In genomic region chr11:83439426-83440060, GRCm38 (mm10) we compare ENCODE assay signal across 8 mouse cellular contexts. TPM values are rescaled to one million over a fixed set of nuclear protein-coding genes. Genes with fewer than 3 reads are reported as not detected.
DNase-seq lines count a peak whose midpoint lies in the region; ATAC-seq lines count a peak whose summit lies in the region.

No protein-coding gene starts in this region.

- H3K4me1 ChIP-seq in liver, embryonic 11.5 days (replicated peaks; ENCODE audit: control insufficient read depth, insufficient read depth, low read length): peaks cover 9% of the 10 kb centered on the region
- no peaks in the 10 kb centered on the region for H3K4me1 ChIP-seq in embryonic facial prominence, embryonic 14.5 days (ENCODE audit: control insufficient read depth, insufficient read depth, low read length)
- H3K4me1 ChIP-seq in limb, embryonic 11.5 days (ENCODE audit: control insufficient read depth, insufficient read depth, low read length): no peaks in the 10 kb centered on the region
- no peaks in the 10 kb centered on the region; the same call in 1 of the 2 replicates for H3K4me1 ChIP-seq in neural tube, embryonic 12.5 days

- H3K4me2 ChIP-seq in liver, embryonic 11.5 days: peak overlapping the region; percentile 97
- peak overlapping the region; percentile 89 for H3K4me2 ChIP-seq in embryonic facial prominence, embryonic 14.5 days (ENCODE audit: low read depth, low read length)
- peak overlapping the region; percentile 75 for H3K4me2 ChIP-seq in limb, embryonic 11.5 days (ENCODE audit: low read depth, severe bottlenecking)
- H3K4me2 ChIP-seq in neural tube, embryonic 12.5 days (replicated peaks): peak overlapping the region; percentile 92

- peaks cover 46% of the 10 kb centered on the region for H3K27me3 ChIP-seq in liver, embryonic 11.5 days (replicated peaks; ENCODE audit: control insufficient read depth, insufficient read depth, low read length)
- H3K27me3 ChIP-seq in embryonic facial prominence, embryonic 14.5 days (replicated peaks; ENCODE audit: control insufficient read depth, insufficient read depth, low read length): peaks cover 41% of the 10 kb centered on the region
- H3K27me3 ChIP-seq in limb, embryonic 11.5 days (ENCODE audit: control insufficient read depth, insufficient read depth, low read length): peaks cover 34% of the 10 kb centered on the region
- peaks cover 37% of the 10 kb centered on the region for H3K27me3 ChIP-seq in neural tube, embryonic 12.5 days (replicated peaks)

- no peaks in the 10 kb centered on the region for H3K36me3 ChIP-seq in liver, embryonic 11.5 days (ENCODE audit: control insufficient read depth, insufficient read depth, low read length)
- no peaks in the 10 kb centered on the region for H3K36me3 ChIP-seq in embryonic facial prominence, embryonic 14.5 days (ENCODE audit: control insufficient read depth, insufficient read depth, low read length)
- no peaks in the 10 kb centered on the region; the same call in 1 of the 2 replicates for H3K36me3 ChIP-seq in limb, embryonic 11.5 days (ENCODE audit: control insufficient read depth, insufficient read depth, low read length)
- H3K36me3 ChIP-seq in neural tube, embryonic 12.5 days: no peaks in the 10 kb centered on the region

- H3K9ac ChIP-seq in liver, embryonic 11.5 days (ENCODE audit: low read depth, low read length): no peak overlapping the region; the same call in 1 of the 2 replicates
- peak overlapping the region; percentile 58 for H3K9ac ChIP-seq in embryonic facial prominence, embryonic 14.5 days (ENCODE audit: low read depth, low read length)
- no peak overlapping the region for H3K9ac ChIP-seq in limb, embryonic 11.5 days (ENCODE audit: low read length)
- peak overlapping the region; percentile 52 for H3K9ac ChIP-seq in neural tube, embryonic 12.5 days

- peak overlapping the region; percentile 64 for H3K4me3 ChIP-seq in liver, embryonic 11.5 days (ENCODE audit: low read depth, low read length)
- H3K4me3 ChIP-seq in embryonic facial prominence, embryonic 14.5 days (ENCODE audit: low read depth, low read length): peak overlapping the region; percentile 66
- H3K4me3 ChIP-seq in limb, embryonic 11.5 days (ENCODE audit: low read depth, low read length): peak overlapping the region; percentile 47; the same call in 1 of the 2 replicates
- peak overlapping the region; percentile 56 for H3K4me3 ChIP-seq in neural tube, embryonic 12.5 days

- no peaks in the 10 kb centered on the region for H3K9me3 ChIP-seq in liver, embryonic 11.5 days (ENCODE audit: control insufficient read depth, low read length)
- H3K9me3 ChIP-seq in embryonic facial prominence, embryonic 14.5 days (ENCODE audit: control insufficient read depth, low read length): no peaks in the 10 kb centered on the region
- no peaks in the 10 kb centered on the region for H3K9me3 ChIP-seq in limb, embryonic 11.5 days (ENCODE audit: control insufficient read depth, low read length)
- H3K9me3 ChIP-seq in neural tube, embryonic 12.5 days: no peaks in the 10 kb centered on the region

- ATAC-seq in liver, embryonic 11.5 days (replicated peaks; ENCODE audit: low FRiP score): no peak
- ATAC-seq in embryonic facial prominence, embryonic 14.5 days (ENCODE audit: low read depth): no peak
- no peak for ATAC-seq in limb, embryonic 11.5 days (ENCODE audit: insufficient number of reproducible peaks, low FRiP score, low TSS enrichment, low read depth)
- no peak for ATAC-seq in neural tube, embryonic 12.5 days (ENCODE audit: low FRiP score, low read depth)
- ATAC-seq in monocyte, adult 5-6 weeks (replicated peaks; ENCODE audit: insufficient number of reproducible peaks, low FRiP score, low TSS enrichment, poor library complexity, severe bottlenecking): no peak

- DNase-seq in liver, embryonic 11.5 days (ENCODE audit: low spot score): no peak
- DNase-seq in liver: no peak
- DNase-seq in embryonic facial prominence, embryonic 14.5 days (ENCODE audit: low spot score): no peak
- no peak for DNase-seq in limb, embryonic 11.5 days (ENCODE audit: low spot score)
- no peak for DNase-seq in adrenal gland, postnatal 4 days (ENCODE audit: low spot score in 2 of 2)
- no peak for DNase-seq in kidney, postnatal 4 days

- no peak overlapping the region for H3K27ac ChIP-seq in liver, embryonic 11.5 days (ENCODE audit: low read depth, low read length)
- H3K27ac ChIP-seq in embryonic facial prominence, embryonic 14.5 days (replicated peaks; ENCODE audit: low read depth, low read length): no peak overlapping the region
- no peak overlapping the region for H3K27ac ChIP-seq in limb, embryonic 11.5 days (replicated peaks; ENCODE audit: low read depth, low read length)
- no peak overlapping the region for H3K27ac ChIP-seq in neural tube, embryonic 12.5 days

- WGBS in liver, embryonic 11.5 days: 29% methylated on average over 11 of the region's 11 CpGs
- 43% methylated on average over 8 of the region's 11 CpGs for WGBS in embryonic facial prominence, embryonic 14.5 days
- WGBS in limb, embryonic 11.5 days: 30% methylated on average over 11 of the region's 11 CpGs
- WGBS in neural tube, embryonic 12.5 days: 33% methylated on average over 11 of the region's 11 CpGs

RNA-seq across cellular contexts. Expression of gene 1700020L24Rik, which starts 2.1 kb away (rescaled TPM):
- polyA plus RNA-seq in liver, embryonic 11.5 days (2014; fragmentation: Nextera tagmentation; extraction: Ambion mirVana): 0.49 and 0.82 TPM in 2 replicates
- 0.54 and 0.77 TPM in 2 replicates for polyA plus RNA-seq in embryonic facial prominence, embryonic 14.5 days (2014; fragmentation: Nextera tagmentation; extraction: Ambion mirVana)
- polyA plus RNA-seq in limb, embryonic 11.5 days (2014; fragmentation: Nextera tagmentation; extraction: Ambion mirVana): 0.55 TPM in 1 of 2 replicates, not detected in the other
- 0.38 and 0.76 TPM in 2 replicates for polyA plus RNA-seq in neural tube, embryonic 12.5 days (2016; fragmentation: Nextera tagmentation; extraction: Ambion mirVana)
- total RNA-seq in monocyte, adult 5-6 weeks (2017): 2.9 to 8.2 TPM (median 6.0 TPM) in 3 replicates
- total RNA-seq in adrenal gland, postnatal 4 days (2021): under 1 TPM; 0.48 to 0.56 TPM

RNA-seq across cellular contexts. Expression of gene Gas2l2, which starts 10.3 kb away (rescaled TPM):
- polyA plus RNA-seq in liver, embryonic 11.5 days (2014; fragmentation: Nextera tagmentation; extraction: Ambion mirVana): not detected in 2 replicates
- 0.08 and 0.38 TPM in 2 replicates for polyA plus RNA-seq in embryonic facial prominence, embryonic 14.5 days (2014; fragmentation: Nextera tagmentation; extraction: Ambion mirVana)
- not detected in 2 replicates for polyA plus RNA-seq in limb, embryonic 11.5 days (2014; fragmentation: Nextera tagmentation; extraction: Ambion mirVana)
- polyA plus RNA-seq in neural tube, embryonic 12.5 days (2016; fragmentation: Nextera tagmentation; extraction: Ambion mirVana): 0.20 TPM in 1 of 2 replicates, not detected in the other
- total RNA-seq in monocyte, adult 5-6 weeks (2017): not detected in 3 replicates
- total RNA-seq in adrenal gland, postnatal 4 days (2021): under 1 TPM in 1 of 2 experiments, not detected in 1; 0.11 TPM

RNA-seq across cellular contexts. Expression of gene Mmp28, which starts 23.3 kb away (rescaled TPM):
- 0.71 and 0.88 TPM in 2 replicates for polyA plus RNA-seq in liver, embryonic 11.5 days (2014; fragmentation: Nextera tagmentation; extraction: Ambion mirVana)
- 4.3 and 4.7 TPM in 2 replicates for polyA plus RNA-seq in embryonic facial prominence, embryonic 14.5 days (2014; fragmentation: Nextera tagmentation; extraction: Ambion mirVana)
- polyA plus RNA-seq in limb, embryonic 11.5 days (2014; fragmentation: Nextera tagmentation; extraction: Ambion mirVana): 2.9 and 3.7 TPM in 2 replicates
- 2.4 and 2.7 TPM in 2 replicates for polyA plus RNA-seq in neural tube, embryonic 12.5 days (2016; fragmentation: Nextera tagmentation; extraction: Ambion mirVana)
- total RNA-seq in monocyte, adult 5-6 weeks (2017): 0.39 to 0.75 TPM in 2 of 3 replicates, not detected in the other
- total RNA-seq in adrenal gland, postnatal 4 days (2021): 10 to 100 TPM; 17.5 to 18.8 TPM

RNA-seq across cellular contexts. Expression of gene Rasl10b, which starts 30.6 kb away (rescaled TPM):
- 0.40 and 1.5 TPM in 2 replicates for polyA plus RNA-seq in liver, embryonic 11.5 days (2014; fragmentation: Nextera tagmentation; extraction: Ambion mirVana)
- 2.3 and 2.9 TPM in 2 replicates for polyA plus RNA-seq in embryonic facial prominence, embryonic 14.5 days (2014; fragmentation: Nextera tagmentation; extraction: Ambion mirVana)
- polyA plus RNA-seq in limb, embryonic 11.5 days (2014; fragmentation: Nextera tagmentation; extraction: Ambion mirVana): 0.88 and 1.3 TPM in 2 replicates
- 24.2 and 26.5 TPM in 2 replicates for polyA plus RNA-seq in neural tube, embryonic 12.5 days (2016; fragmentation: Nextera tagmentation; extraction: Ambion mirVana)
- total RNA-seq in monocyte, adult 5-6 weeks (2017): 0.11 TPM in 1 of 3 replicates, not detected in the others
- 10 to 100 TPM; 10.8 to 11.4 TPM for total RNA-seq in adrenal gland, postnatal 4 days (2021)

RNA-seq across cellular contexts. Expression of gene Taf15, which starts 33.3 kb away (rescaled TPM):
- polyA plus RNA-seq in liver, embryonic 11.5 days (2014; fragmentation: Nextera tagmentation; extraction: Ambion mirVana): 6.0 and 6.6 TPM in 2 replicates
- polyA plus RNA-seq in embryonic facial prominence, embryonic 14.5 days (2014; fragmentation: Nextera tagmentation; extraction: Ambion mirVana): 7.6 and 9.4 TPM in 2 replicates
- polyA plus RNA-seq in limb, embryonic 11.5 days (2014; fragmentation: Nextera tagmentation; extraction: Ambion mirVana): 11.3 and 13.3 TPM in 2 replicates
- 9.9 and 13.6 TPM in 2 replicates for polyA plus RNA-seq in neural tube, embryonic 12.5 days (2016; fragmentation: Nextera tagmentation; extraction: Ambion mirVana)
- 32.9 to 77.9 TPM (median 52.7 TPM) in 3 replicates for total RNA-seq in monocyte, adult 5-6 weeks (2017)
- 10 to 100 TPM; 75.9 to 78.3 TPM for total RNA-seq in adrenal gland, postnatal 4 days (2021)

Comparison
In these comparisons a context has a peak if more than half of its experiments do, and no peak if none do; other contexts are left out.
1. H3K9ac ChIP-seq: peak in embryonic facial prominence, embryonic 14.5 days (single experiment) and neural tube, embryonic 12.5 days (single experiment); none in liver, embryonic 11.5 days (single experiment) and limb, embryonic 11.5 days (single experiment).
2. Peak in every context shown above with its lines, with median percentiles within 50 percentile points of each other: H3K4me2 ChIP-seq and H3K4me3 ChIP-seq.